Mouse (Mus musculus): Measurements from ENCODE around the gene Fer.

DNA sequence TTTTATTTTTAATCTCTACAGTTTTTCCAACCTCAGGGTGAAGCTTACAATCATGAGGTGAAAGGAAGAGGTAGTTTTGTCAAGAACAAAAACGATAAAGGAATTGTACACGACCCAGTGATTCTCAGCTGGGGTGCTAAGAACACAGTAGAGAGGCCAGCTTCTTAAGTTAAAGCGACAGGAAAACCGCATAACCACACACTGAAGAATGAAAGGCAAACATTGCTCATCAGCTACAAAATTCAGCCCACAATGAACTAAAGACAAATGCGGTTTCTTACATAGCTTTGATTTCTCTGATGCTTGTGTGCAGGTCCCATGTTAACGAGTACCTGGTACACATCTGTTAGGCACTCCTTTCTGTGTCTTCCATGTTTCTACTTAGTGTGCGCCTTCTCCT lies 34.2 kb downstream of the Fer start:
- TF ChIP-seq EP300 (IDR thresholded peaks at IDR 0.05) (no peak), CTCF (IDR thresholded peaks at IDR 0.05) (no peak)

All from lung, postnatal 0 days (tissue).